Mouse (Mus musculus): Measurements from ENCODE around the gene Cadps2. TPM values are rescaled to one million over a fixed set of nuclear protein-coding genes. Genes with fewer than 3 reads are reported as not detected.

Cadps2 gene
- polyA plus RNA-seq, 1 experiment = 0.80 TPM

DNA sequence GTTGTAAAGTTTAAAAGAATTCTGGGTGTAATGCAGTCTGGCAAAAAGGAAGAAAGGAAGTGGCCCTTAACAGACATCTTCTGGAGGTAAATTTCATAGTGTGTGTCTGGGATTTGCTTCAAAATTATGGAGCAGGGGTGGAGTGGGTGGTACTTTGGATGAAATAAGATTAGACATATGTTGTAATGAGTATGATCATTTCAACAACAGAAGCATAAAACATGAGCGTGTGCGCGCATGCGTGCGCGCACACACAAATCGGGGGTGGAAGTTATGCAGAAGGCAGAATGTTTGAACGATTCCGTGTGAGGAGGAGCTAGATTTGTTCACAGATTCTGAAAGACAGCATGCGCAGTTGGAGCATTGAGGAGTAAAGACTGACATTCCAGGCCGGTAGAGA is 14.2 kb upstream of the Cadps2 start:
- TF ChIP-seq POLR2A (IDR thresholded peaks at IDR 0.05; ENCODE audit: borderline replicate concordance, control insufficient read depth, low read depth, low read length) (no peak), CTCF (IDR thresholded peaks at IDR 0.05; ENCODE audit: control insufficient read depth, insufficient read depth, low read length) (no peak)

DNA sequence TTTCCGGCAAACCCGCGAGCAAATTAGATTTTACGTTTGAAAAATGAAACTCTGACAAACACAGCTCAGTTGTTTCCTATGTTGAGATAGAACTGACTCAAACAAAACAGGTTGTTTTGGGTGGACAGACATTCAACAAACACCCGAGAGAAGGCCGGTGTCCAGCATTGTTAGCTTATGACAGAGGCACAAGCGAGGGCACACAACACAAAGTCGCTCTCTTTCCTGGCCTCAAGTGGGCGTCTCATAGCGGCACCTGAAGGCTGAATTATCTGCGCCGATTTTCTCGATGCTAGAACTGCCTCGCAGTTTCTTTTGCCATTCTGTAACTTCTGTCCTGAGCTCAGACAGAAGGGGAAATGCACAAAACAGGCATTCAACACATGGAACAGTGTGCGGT is 780 bp upstream of the Cadps2 start:
- no peak for TF ChIP-seq POLR2A (IDR thresholded peaks at IDR 0.05; ENCODE audit: borderline replicate concordance, control insufficient read depth, low read depth, low read length)
- no peak for TF ChIP-seq CTCF (IDR thresholded peaks at IDR 0.05; ENCODE audit: control insufficient read depth, insufficient read depth, low read length)
- WGBS = 1% methylated on average over 15 of the region's 15 CpGs
- no peaks in the 10 kb centered on the region for H3K4me1 ChIP-seq (ENCODE audit: control insufficient read depth, insufficient read depth, low read length)
- H3K4me3 ChIP-seq (replicated peaks; ENCODE audit: control insufficient read depth, low read depth, low read length) = no peak overlapping the region
- no peak overlapping the region for H3K27ac ChIP-seq (ENCODE audit: control insufficient read depth, insufficient read depth, low read depth, low read length, poor library complexity)

More for the DNA sequence above, 14.2 kb upstream of the Cadps2 start:
- H3K4me1 ChIP-seq (ENCODE audit: control insufficient read depth, insufficient read depth, low read length) = no peaks in the 10 kb centered on the region
- H3K4me3 ChIP-seq (replicated peaks; ENCODE audit: control insufficient read depth, low read depth, low read length) = no peak overlapping the region
- WGBS = 88% methylated on average over 11 of the region's 11 CpGs
- no peak overlapping the region for H3K27ac ChIP-seq (ENCODE audit: control insufficient read depth, insufficient read depth, low read depth, low read length, poor library complexity)

DNA sequence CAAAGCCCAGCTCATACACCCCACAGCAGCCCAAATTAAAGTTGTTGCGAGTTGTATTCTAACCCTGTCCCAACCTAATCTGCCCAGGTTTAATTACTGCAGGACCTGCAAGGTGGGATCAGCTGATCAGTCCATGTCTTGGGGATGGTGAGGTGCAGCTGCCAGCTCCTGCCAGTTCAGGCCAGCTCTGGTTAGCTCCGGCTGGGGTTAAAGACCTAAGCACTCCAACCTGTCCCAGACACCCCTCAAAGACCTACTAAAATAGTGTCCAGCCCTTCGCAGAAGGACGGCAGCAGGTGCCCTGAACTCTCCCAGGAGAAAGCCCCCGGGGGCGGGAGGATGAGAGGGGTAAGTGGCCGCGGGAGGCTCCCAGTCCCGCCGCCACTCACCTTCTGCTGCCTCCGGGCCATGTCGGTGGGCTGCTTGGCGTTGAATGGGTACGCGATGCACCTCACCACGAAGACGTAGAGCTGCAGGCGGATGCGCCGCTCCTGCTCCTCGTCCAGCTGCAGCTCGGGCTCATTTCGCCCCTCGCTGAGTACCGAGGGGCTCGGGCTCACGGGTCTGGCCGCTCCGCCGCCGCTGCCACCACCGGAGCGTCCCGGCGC is 716 bp downstream of the Cadps2 start:
- no peaks in the 10 kb centered on the region for H3K4me1 ChIP-seq (ENCODE audit: control insufficient read depth, insufficient read depth, low read length)
- 4% methylated on average over 35 of the region's 35 CpGs for WGBS
- TF ChIP-seq POLR2A (IDR thresholded peaks at IDR 0.05; ENCODE audit: borderline replicate concordance, control insufficient read depth, low read depth, low read length) = no peak
- no peak for TF ChIP-seq CTCF (IDR thresholded peaks at IDR 0.05; ENCODE audit: control insufficient read depth, insufficient read depth, low read length)
- peak overlapping the region; percentile 16 for H3K4me3 ChIP-seq (replicated peaks; ENCODE audit: control insufficient read depth, low read depth, low read length)
- H3K27ac ChIP-seq (ENCODE audit: control insufficient read depth, insufficient read depth, low read depth, low read length, poor library complexity) = no peak overlapping the region; the same call in 1 of the 2 replicates

DNA sequence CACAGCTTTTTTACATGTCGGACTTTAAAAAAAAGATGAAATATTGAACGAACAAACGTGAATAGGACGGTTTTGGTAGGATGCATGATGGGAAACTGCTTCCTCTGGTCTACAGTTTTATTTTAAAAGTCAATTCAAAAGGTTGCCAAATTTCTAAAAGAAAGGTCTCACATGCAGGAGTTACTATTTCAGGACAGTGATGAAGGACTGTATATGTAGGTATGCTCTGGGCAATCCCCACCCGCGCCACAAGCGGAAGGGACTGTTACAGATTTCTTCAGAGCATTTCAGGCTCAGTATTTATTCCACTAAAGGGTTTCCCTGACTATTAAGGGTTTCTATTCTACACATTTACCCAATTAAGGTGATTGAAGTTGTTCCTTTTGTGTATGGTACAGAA is 1.6 kb downstream of the Cadps2 start:
- TF ChIP-seq CTCF (IDR thresholded peaks at IDR 0.05; ENCODE audit: control insufficient read depth, insufficient read depth, low read length) (no peak), POLR2A (IDR thresholded peaks at IDR 0.05; ENCODE audit: borderline replicate concordance, control insufficient read depth, low read depth, low read length) (no peak)
- WGBS = 83% methylated on average over 7 of the region's 7 CpGs
- Histone ChIP-seq H3K4me3 (replicated peaks; ENCODE audit: control insufficient read depth, low read depth, low read length) (no peak overlapping the region), H3K27ac (ENCODE audit: control insufficient read depth, insufficient read depth, low read depth, low read length, poor library complexity) (no peak overlapping the region), H3K4me1 (ENCODE audit: control insufficient read depth, insufficient read depth, low read length) (no peaks in the 10 kb centered on the region)

DNA sequence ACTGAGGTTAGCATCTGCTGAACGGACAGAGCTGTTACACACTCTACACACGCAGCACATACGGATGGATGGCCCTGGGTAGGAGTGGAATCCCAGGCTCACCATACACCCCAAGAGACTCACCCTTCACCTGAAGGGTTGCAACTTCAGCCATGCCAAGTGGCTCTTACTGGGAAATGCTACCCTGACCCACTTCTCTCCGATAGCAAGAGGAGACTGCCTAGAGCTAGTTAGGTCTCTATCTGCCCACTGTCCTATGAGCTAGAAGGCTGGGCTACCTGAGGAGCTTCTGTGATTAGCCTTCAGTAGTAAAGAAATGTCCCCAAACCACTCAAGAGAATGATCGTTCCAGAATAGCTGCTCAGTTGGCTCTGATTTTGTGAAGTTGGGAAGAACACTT is 2.1 kb downstream of the Cadps2 start:
- H3K4me1 ChIP-seq (ENCODE audit: control insufficient read depth, insufficient read depth, low read length) = no peaks in the 10 kb centered on the region
- WGBS = 81% methylated on average over 5 of the region's 5 CpGs
- TF ChIP-seq POLR2A (IDR thresholded peaks at IDR 0.05; ENCODE audit: borderline replicate concordance, control insufficient read depth, low read depth, low read length) (no peak), CTCF (IDR thresholded peaks at IDR 0.05; ENCODE audit: control insufficient read depth, insufficient read depth, low read length) (no peak)
- H3K27ac ChIP-seq (ENCODE audit: control insufficient read depth, insufficient read depth, low read depth, low read length, poor library complexity) = no peak overlapping the region
- no peak overlapping the region for H3K4me3 ChIP-seq (replicated peaks; ENCODE audit: control insufficient read depth, low read depth, low read length)

DNA sequence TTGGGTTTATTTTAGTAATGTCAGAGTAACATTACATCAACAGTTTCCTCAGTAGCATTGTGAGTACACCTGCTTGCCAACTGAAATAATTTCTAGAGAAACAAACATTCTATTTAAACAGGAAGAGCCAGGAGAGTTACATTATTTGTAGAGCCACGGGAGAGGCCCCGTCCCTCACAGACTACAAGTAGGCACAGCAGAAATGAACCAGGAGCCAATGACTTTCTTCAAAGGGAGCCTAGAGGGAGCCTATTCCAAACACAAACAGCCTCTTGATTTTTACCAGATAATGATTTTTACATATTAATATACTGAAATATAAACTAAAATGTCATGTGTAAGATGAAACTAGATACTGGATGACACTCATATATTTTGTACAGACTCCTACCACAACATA is 2.5 kb downstream of the Cadps2 start:
- Histone ChIP-seq H3K4me1 (ENCODE audit: control insufficient read depth, insufficient read depth, low read length) (no peaks in the 10 kb centered on the region), H3K27ac (ENCODE audit: control insufficient read depth, insufficient read depth, low read depth, low read length, poor library complexity) (no peak overlapping the region), H3K4me3 (replicated peaks; ENCODE audit: control insufficient read depth, low read depth, low read length) (no peak overlapping the region)
- whole genome bisulfite sequencing = 49% methylated on average over 2 of the region's 2 CpGs
- TF ChIP-seq POLR2A (IDR thresholded peaks at IDR 0.05; ENCODE audit: borderline replicate concordance, control insufficient read depth, low read depth, low read length) = no peak
- TF ChIP-seq CTCF (IDR thresholded peaks at IDR 0.05; ENCODE audit: control insufficient read depth, insufficient read depth, low read length) = no peak

DNA sequence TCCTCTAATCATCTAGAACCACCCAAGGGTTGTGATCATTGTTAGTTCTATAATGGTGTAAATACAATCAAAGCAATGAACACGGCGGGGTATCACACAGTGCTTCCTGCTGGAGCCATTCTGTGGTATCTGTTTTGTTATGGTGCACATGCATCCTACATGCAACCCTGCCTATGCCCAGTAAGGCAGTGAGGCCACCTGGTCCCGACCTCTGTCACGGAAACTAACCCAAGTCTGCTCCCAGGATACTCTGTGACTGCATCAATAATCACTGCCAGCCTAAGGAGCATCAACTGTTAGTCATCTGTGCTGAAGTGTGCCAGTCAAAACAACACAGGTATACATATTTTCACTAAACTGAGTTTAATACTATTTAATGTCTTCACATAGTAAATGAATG is 3.7 kb downstream of the Cadps2 start:
- WGBS = 79% methylated on average over 4 of the region's 4 CpGs
- TF ChIP-seq CTCF (IDR thresholded peaks at IDR 0.05; ENCODE audit: control insufficient read depth, insufficient read depth, low read length) (no peak), POLR2A (IDR thresholded peaks at IDR 0.05; ENCODE audit: borderline replicate concordance, control insufficient read depth, low read depth, low read length) (no peak)
- no peaks in the 10 kb centered on the region for H3K4me1 ChIP-seq (ENCODE audit: control insufficient read depth, insufficient read depth, low read length)
- no peak overlapping the region for H3K4me3 ChIP-seq (replicated peaks; ENCODE audit: control insufficient read depth, low read depth, low read length)
- H3K27ac ChIP-seq (ENCODE audit: control insufficient read depth, insufficient read depth, low read depth, low read length, poor library complexity) = no peak overlapping the region

DNA sequence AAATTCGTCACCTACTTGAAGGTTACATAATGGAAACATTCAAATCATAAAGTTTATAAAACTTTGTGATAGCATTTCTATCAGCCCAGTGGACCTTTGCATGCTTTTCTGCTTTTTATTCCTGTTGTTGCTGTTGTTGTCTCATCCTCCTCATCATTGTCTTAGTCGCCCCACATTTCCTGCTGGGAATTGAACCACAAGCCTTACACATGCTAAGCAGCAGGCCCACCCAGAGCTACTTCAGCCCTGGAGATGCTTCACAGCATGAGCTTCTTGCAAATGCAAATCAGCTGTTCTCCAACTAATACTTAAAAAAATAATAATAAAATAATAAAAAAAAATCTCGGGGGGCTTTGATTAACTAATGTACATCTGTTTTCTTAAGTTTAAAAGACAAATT is 8.5 kb downstream of the Cadps2 start:
- Histone ChIP-seq H3K27ac (ENCODE audit: control insufficient read depth, insufficient read depth, low read depth, low read length, poor library complexity) (no peak overlapping the region), H3K4me1 (ENCODE audit: control insufficient read depth, insufficient read depth, low read length) (no peaks in the 10 kb centered on the region), H3K4me3 (replicated peaks; ENCODE audit: control insufficient read depth, low read depth, low read length) (no peak overlapping the region)
- TF ChIP-seq CTCF (IDR thresholded peaks at IDR 0.05; ENCODE audit: control insufficient read depth, insufficient read depth, low read length) (no peak), POLR2A (IDR thresholded peaks at IDR 0.05; ENCODE audit: borderline replicate concordance, control insufficient read depth, low read depth, low read length) (no peak)
- WGBS = 59% methylated on average over 3 of the region's 3 CpGs

DNA sequence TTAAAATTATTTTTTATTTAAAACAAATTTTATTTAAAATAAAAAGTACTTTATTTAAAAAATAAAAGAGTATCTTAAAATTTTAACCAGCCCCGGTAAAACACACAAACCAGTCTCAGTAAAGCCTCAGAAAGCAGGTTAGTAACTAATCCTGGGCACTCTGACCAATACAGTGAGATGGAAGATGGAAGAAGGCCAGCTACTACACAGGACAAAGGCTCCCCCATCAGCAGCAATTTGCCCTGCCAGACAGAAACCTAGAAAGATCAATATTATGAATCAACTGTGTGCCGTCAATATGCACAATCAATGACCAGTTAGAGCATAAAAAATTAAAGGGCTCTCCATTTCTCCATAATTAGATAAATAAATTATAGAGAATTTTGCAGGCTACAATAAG is 9.9 kb downstream of the Cadps2 start:
- Histone ChIP-seq H3K27ac (ENCODE audit: control insufficient read depth, insufficient read depth, low read depth, low read length, poor library complexity) (no peak overlapping the region), H3K4me3 (replicated peaks; ENCODE audit: control insufficient read depth, low read depth, low read length) (no peak overlapping the region), H3K4me1 (ENCODE audit: control insufficient read depth, insufficient read depth, low read length) (no peaks in the 10 kb centered on the region)
- TF ChIP-seq CTCF (IDR thresholded peaks at IDR 0.05; ENCODE audit: control insufficient read depth, insufficient read depth, low read length) (no peak), POLR2A (IDR thresholded peaks at IDR 0.05; ENCODE audit: borderline replicate concordance, control insufficient read depth, low read depth, low read length) (no peak)
- 89% methylated on average over 2 of the region's 2 CpGs for WGBS
